ENCODE assay signal across 1 mouse cellular context in the genomic region with DNA sequence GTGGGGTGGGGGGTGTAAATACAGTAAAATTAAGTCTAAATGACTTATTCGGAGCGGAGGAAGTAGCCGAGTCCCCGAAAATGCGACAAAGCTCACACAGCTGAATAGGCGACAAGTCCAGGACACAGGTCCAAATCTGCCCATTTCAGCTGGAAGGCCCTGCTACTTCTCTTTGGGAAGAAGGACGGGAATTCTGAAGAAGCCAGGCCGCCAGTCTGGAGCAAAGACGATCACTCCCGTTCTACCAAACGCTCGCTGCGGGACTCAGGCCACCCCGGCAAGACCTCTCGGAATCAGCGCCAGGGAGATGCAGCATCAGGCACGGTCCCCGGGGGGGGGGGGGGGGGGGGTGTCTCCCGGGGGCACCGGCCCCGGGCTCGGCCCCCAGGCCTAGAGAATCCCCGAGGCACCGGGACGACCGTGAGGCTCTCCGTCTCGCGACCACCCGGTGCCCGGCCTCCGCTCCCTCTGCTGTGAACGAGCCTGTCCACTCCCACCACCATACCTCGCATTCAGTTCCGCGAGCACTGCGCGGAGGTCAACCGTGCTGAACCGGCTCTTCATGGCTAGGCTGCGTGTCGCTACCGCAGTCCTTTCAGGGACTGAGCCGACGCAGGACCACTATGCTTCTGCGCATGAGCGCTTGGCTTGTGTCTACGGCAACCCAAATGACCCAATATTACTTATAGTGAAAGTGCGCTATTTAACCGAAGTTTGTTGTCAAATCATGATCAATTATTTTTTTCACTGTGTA.
TF ChIP-seq lines count a peak whose summit lies in the region.

A gene (minus strand): TSS at position 620 of the 754 bp plus-strand sequence.

TF ChIP-seq in MEL, 35 proteins besides CTCF, POLR2A, EP300 and RAD21 (continued from another document):
- TF ChIP-seq KAT2A (conservative IDR thresholded peaks at IDR 0.05; ENCODE audit: low read depth, low read length) (peak; percentile 57; the same call in 1 of the 2 replicates), ZNF384 (IDR thresholded peaks at IDR 0.05; ENCODE audit: low read depth, low read length) (peak; percentile 61; the same call in 1 of the 2 replicates), GABPA (IDR thresholded peaks at IDR 0.05; ENCODE audit: low read depth, low read length) (no peak), ZMIZ1 (IDR thresholded peaks at IDR 0.05; ENCODE audit: low read depth, low read length) (peak; percentile 87), GATA1 (IDR thresholded peaks at IDR 0.05; ENCODE audit: low read depth, low read length) (no peak), ZC3H11A (IDR thresholded peaks at IDR 0.05; ENCODE audit: low read depth, low read length) (no peak)
